Mouse (Mus musculus) C3H10T1/2 (cell line): Measurements from ENCODE around the gene Zfp511. TPM values are rescaled to one million over a fixed set of nuclear protein-coding genes. Genes with fewer than 3 reads are reported as not detected.

Source experiments
- polyA plus RNA-seq, 2 experiments: library from polyadenylated mRNA; unstranded; fragments of >200 nt; fragmentation: generic; extraction: Trizol; gene quantifications; one replicate each; pipeline ENCODE4 v1.2.1; 2012; ENCODE audit warnings: missing spikeins in 2 of 2

The Zfp511 gene
- 10 to 100 TPM; 29.3 to 41.1 TPM for polyA plus RNA-seq

DNA sequence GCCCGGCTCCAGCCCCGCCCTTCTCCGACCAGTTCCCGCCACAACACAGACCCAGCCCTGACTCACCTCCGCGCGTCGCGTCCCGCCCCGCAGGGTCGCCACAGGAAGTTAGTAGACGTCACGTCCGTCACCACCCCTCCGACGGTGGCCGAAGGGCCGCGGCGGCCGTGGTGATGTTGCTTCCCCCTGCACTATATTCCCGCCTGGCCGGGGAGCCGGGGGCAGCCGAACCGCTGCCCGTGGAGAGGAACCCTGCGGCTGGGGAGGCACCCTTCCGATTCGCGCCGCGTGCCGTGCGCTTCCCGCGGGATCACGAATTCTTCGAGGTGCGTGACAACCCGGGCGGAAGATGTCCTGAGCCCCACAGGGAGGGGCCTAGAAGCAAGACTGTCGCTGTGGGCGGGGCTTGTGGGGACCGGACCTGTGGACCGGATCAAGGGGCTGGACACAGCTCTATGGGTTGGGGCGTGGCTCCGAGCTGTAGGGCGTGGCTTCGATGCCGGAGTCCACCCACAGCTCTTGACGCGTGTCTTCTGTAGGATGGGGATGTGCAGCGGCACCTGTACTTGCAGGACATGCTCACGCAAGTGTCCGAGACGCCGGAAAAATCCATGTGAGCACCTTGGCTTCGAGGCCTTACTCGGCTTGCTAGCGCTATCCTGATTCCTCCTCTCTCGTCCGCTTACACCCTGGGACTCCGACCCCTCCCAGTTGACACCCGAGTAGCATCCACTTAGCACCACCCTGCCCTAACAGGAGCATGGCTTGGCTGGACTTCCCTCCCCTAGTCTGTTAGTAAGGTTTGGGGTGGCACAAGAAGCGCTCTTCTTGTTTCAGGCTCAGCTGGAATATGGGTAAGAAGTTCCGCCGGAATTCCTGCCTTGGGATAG lies at the start of gene Zfp511, which contains the start of gene Tubgcp2:
Gene Zfp511 (plus strand): TSS at position 111 of the 890 bp plus-strand sequence.
Gene Tubgcp2 (minus strand): TSS at position 389 of the 890 bp plus-strand sequence.

GRCm38 (mm10) chr7:139992406-139992805 lies 43.8 kb upstream of the Zfp511 start, which contains the start of gene Adam8:
Gene Adam8 (minus strand): TSS chr7:139992562.

DNA sequence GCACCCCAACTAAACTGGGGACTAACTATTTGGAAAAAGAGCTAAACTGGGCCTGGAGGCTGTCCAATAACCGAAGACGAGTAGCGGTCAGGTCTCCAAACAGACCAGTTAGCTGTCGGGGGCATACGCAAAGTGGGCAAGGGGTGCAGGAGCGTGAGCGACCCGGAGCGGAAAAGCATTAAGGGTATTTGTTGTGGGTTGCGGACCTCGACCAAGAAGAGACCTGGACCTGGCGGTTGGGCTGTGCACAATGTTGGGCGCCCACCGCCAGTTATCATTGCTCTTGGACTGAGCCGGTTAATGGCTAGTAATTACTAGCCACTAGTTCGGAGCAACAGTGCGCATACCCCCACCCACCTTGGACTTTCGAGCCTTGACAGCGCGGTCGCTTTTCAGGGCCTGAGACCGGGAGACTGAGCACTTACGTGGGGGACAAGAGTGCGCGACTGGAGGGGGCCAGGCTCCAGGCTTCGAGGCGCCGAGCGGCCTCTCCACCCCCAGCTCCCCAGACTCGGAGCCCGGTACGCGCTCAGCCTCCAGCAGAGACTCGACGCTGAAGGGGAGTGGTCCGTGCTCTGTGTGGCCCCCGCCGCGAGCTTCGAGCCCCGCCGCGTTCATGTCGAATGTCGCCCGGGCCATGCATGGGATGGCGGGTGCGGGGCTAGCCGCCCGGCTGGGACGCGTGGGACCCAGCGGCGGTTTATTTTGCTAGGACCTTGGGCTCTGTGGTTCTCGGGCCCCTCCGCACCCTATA lies 12.3 kb downstream of the Zfp511 start, which contains the start of gene Msx3:
Gene Msx3 (minus strand): TSS at position 729 of the 754 bp plus-strand sequence.

DNA sequence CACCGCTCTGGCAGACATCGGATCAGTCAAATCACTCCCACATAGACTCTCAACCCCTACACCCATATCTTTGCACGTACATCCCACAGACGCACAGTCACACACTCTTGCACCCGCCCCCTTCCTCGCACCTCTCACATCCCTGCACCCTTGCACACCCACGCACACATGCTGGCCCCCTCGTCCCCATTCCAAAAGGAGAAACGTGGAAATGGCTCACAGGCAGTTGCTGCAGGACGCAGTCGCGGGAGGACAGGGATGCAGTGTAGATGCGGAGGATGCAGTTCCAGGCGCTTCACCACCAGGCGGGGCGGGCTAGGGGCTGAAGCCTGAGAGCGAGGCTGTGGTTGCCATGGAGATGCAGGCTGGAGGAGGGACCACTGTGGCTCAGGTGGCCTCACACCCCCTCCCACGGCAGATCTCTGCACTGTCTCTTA lies 46.1 kb downstream of the Zfp511 start, which contains the start of gene Caly:
Gene Caly (minus strand): TSS at position 307 of the 437 bp plus-strand sequence.

Other genes with a start within 250 kb of the Zfp511 start
- gene Adgra1, start 202.2 kb upstream of the Zfp511 start, polyA plus RNA-seq, result under 1 TPM; 0.02 TPM
- under 1 TPM in 1 of 2 experiments, not detected in 1; 0.11 TPM for gene Kndc1, start 141.7 kb upstream of the Zfp511 start, polyA plus RNA-seq
- gene Utf1, start 92.6 kb upstream of the Zfp511 start, polyA plus RNA-seq, result not detected
- under 1 TPM; 0.02 to 0.17 TPM for gene 6430531B16Rik, start 57.6 kb upstream of the Zfp511 start, polyA plus RNA-seq
- gene Adam8, start 43.8 kb upstream of the Zfp511 start, polyA plus RNA-seq, result 1 to 10 TPM in 1 of 2 experiments, under 1 TPM in 1; 0.67 to 1.6 TPM
- 10 to 100 TPM; 21.3 to 28.3 TPM for gene Tubgcp2, start 278 bp downstream of the Zfp511 start, polyA plus RNA-seq
- gene Msx3, start 12.7 kb downstream of the Zfp511 start, polyA plus RNA-seq, result not detected
- not detected for gene Caly, start 46.2 kb downstream of the Zfp511 start, polyA plus RNA-seq
- not detected for gene Prap1, start 57.0 kb downstream of the Zfp511 start, polyA plus RNA-seq
- 1 to 10 TPM in 1 of 2 experiments, under 1 TPM in 1; 0.11 to 1.5 TPM for gene Fuom, start 66.0 kb downstream of the Zfp511 start, polyA plus RNA-seq
- 10 to 100 TPM; 12.0 to 15.9 TPM for gene Paox, start 79.4 kb downstream of the Zfp511 start, polyA plus RNA-seq
- 10 to 100 TPM; 29.4 to 89.8 TPM for gene Echs1, start 80.1 kb downstream of the Zfp511 start, polyA plus RNA-seq
- 10 to 100 TPM in 1 of 2 experiments, 1 to 10 TPM in 1; 9.2 to 11.8 TPM for gene Mtg1, start 101.2 kb downstream of the Zfp511 start, polyA plus RNA-seq
- not detected for gene Sprn, start 118.5 kb downstream of the Zfp511 start, polyA plus RNA-seq
- not detected for gene Olfr522, start 128.4 kb downstream of the Zfp511 start, polyA plus RNA-seq
- not detected for gene Olfr523, start 136.8 kb downstream of the Zfp511 start, polyA plus RNA-seq
- gene Olfr524, start 169.6 kb downstream of the Zfp511 start, polyA plus RNA-seq, result not detected
- not detected for gene Cd163l1, start 181.9 kb downstream of the Zfp511 start, polyA plus RNA-seq
- not detected for gene 5830411N06Rik, start 210.9 kb downstream of the Zfp511 start, polyA plus RNA-seq